Mouse (Mus musculus) heart, adult 2 months (tissue): ENCODE data around the gene BC053393. TPM values are rescaled to one million over a fixed set of nuclear protein-coding genes. Genes with fewer than 3 reads are reported as not detected.
A peak's percentile ranks its signal among the peaks of the same experiment; 100 is the strongest.

Source experiments
- DNase-seq, 2 experiments: peaks; one replicate each; pipeline ENCODE4 v3.0.0; 2021
- H3K27ac ChIP-seq: fragments of 200-600 bp; 2 replicates; pipeline ENCODE4 v1.8.1; 2022
- H3K27me3 ChIP-seq: fragments of 200-500 bp; 2 replicates; pipeline ENCODE4 v1.6.1; 2012; ENCODE audit warnings: mild to moderate bottlenecking, low read length, inconsistent platforms, mixed read lengths; ENCODE audit not compliant: control insufficient read depth, insufficient read depth
- H3K36me3 ChIP-seq: fragments of 200-500 bp; 2 replicates; pipeline ENCODE4 v1.6.1; 2012; ENCODE audit warnings: low read length, inconsistent platforms; ENCODE audit not compliant: control insufficient read depth, insufficient read depth
- H3K4me1 ChIP-seq: fragments of 200-500 bp; 2 replicates; pipeline ENCODE4 v1.6.1; 2011; ENCODE audit warnings: low read length; ENCODE audit not compliant: control insufficient read depth, insufficient read depth
- H3K4me3 ChIP-seq: fragments of 200-600 bp; 2 replicates; pipeline ENCODE4 v1.8.1; 2022
- H3K79me2 ChIP-seq: fragments of 200-500 bp; replicated peaks from 2 replicates; pipeline ENCODE4 v1.6.1; 2012; ENCODE audit warnings: mild to moderate bottlenecking, inconsistent platforms, low read length, moderate library complexity, mixed read lengths; ENCODE audit not compliant: control insufficient read depth, insufficient read depth
- H3K9ac ChIP-seq: fragments of 200-500 bp; 2 replicates; pipeline ENCODE4 v1.6.1; 2012; ENCODE audit warnings: low read depth, mild to moderate bottlenecking, control low read depth, inconsistent platforms, low read length, mixed read lengths
- CTCF ChIP-seq: fragments of 200-600 bp; IDR thresholded peaks from 2 replicates; pipeline ENCODE4 v1.8.1; 2022; ENCODE audit warnings: antibody characterized with exemption, mild to moderate bottlenecking, moderate library complexity
- EP300 ChIP-seq: fragments of 200-500 bp; IDR thresholded peaks from 2 replicates; pipeline ENCODE4 v1.6.1; 2011; ENCODE audit warnings: low read depth, low read length, control low read depth; ENCODE audit not compliant: insufficient read depth
- POLR2A ChIP-seq: fragments of 200-500 bp; IDR thresholded peaks from 2 replicates; pipeline ENCODE4 v1.6.1; 2011; ENCODE audit warnings: mild to moderate bottlenecking, low read depth, low read length, control low read depth; ENCODE audit not compliant: insufficient read depth
- WGBS: fragments of 180-500 bp; shearing (Covaris S2); methylation state at CpG from one replicate; pipeline ENCODE4 v1.1.7; 2018; 5-methylcytosine and 5-hydroxymethylcytosine counted together
- intact Hi-C: fragments of 180-260 bp; cut with DNase I; formaldehyde crosslinking; loops from one replicate; pipeline ENCODE4 v1.15.1; 2025
- polyA plus RNA-seq: library from polyadenylated mRNA; depleted of rRNA; stranded (reverse); fragments of >200 nt; gene quantifications from 2 replicates; pipeline ENCODE4 v1.2.3, GENCODE M21; 2012
- total RNA-seq, 2 experiments: library from RNA; stranded (reverse); gene quantifications; 2 replicates each; pipeline ENCODE4 v1.2.3; 2021

Gene BC053393
- total and polyA plus RNA-seq, 3 experiments: not detected

GRCm38 (mm10) chr11:46549721-46550120 is 21.6 kb upstream of the BC053393 start:
- Histone ChIP-seq H3K36me3 (no peaks in the 10 kb centered on the region), H3K27ac (no peak overlapping the region), H3K9ac (no peak overlapping the region), H3K79me2 (no peaks in the 10 kb centered on the region), H3K27me3 (no peaks in the 10 kb centered on the region), H3K4me3 (no peak overlapping the region), H3K4me1 (no peaks in the 10 kb centered on the region)
- no peak for DNase-seq
- intact Hi-C loops: no loop called here
- TF ChIP-seq EP300 (no peak), CTCF (no peak), POLR2A (no peak)
- WGBS: 82% methylated on average over 4 of the region's 4 CpGs

GRCm38 (mm10) chr11:46552741-46553140 is 18.6 kb upstream of the BC053393 start:
- no peak overlapping the region for H3K9ac ChIP-seq
- no peak overlapping the region for H3K27ac ChIP-seq
- no peaks in the 10 kb centered on the region for H3K36me3 ChIP-seq
- intact Hi-C loops: no loop called here
- no peak for DNase-seq
- WGBS: 92% methylated on average over 3 of the region's 3 CpGs
- no peak for TF ChIP-seq EP300
- TF ChIP-seq POLR2A: no peak
- no peak for TF ChIP-seq CTCF
- no peaks in the 10 kb centered on the region for H3K27me3 ChIP-seq
- no peak overlapping the region for H3K4me3 ChIP-seq
- no peaks in the 10 kb centered on the region for H3K4me1 ChIP-seq
- no peaks in the 10 kb centered on the region for H3K79me2 ChIP-seq

DNA sequence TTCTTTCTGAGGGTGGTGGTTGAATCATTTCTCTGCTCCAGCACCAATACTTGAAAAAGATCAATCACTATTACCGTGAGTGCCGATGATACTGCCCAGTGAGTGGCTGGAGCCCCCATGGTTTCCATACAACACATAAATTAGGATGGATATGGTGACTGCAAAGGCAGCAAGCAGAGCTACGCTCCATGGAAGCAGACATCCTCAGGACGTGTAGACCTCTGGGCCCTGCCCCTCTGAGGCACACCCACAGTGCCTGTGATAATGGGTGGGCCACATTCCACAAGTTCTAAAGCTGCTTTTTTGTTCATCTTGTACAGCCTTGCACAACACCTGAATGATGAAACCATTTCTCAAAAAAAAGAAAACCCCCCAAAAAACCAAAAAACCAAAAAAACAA is 10.2 kb upstream of the BC053393 start:
- TF ChIP-seq EP300 (no peak), POLR2A (no peak), CTCF (no peak)
- 78% methylated on average over 4 of the region's 4 CpGs for WGBS
- no peak overlapping the region for H3K4me3 ChIP-seq
- no peak for DNase-seq
- intact Hi-C loops: no loop called here
- no peaks in the 10 kb centered on the region for H3K79me2 ChIP-seq
- H3K27ac ChIP-seq: no peak overlapping the region
- no peaks in the 10 kb centered on the region for H3K27me3 ChIP-seq
- no peaks in the 10 kb centered on the region for H3K36me3 ChIP-seq
- H3K9ac ChIP-seq: no peak overlapping the region
- H3K4me1 ChIP-seq: no peaks in the 10 kb centered on the region

GRCm38 (mm10) chr11:46564671-46565070 is 6.7 kb upstream of the BC053393 start:
- H3K27me3 ChIP-seq: no peaks in the 10 kb centered on the region
- no peaks in the 10 kb centered on the region for H3K4me1 ChIP-seq
- intact Hi-C loops: no loop called here
- no peak overlapping the region for H3K4me3 ChIP-seq
- DNase-seq: peak; percentile 14 to 18
- H3K79me2 ChIP-seq: no peaks in the 10 kb centered on the region
- H3K9ac ChIP-seq: no peak overlapping the region
- no peak for TF ChIP-seq POLR2A
- TF ChIP-seq CTCF: no peak
- TF ChIP-seq EP300: no peak
- 50% methylated on average over 1 of the region's 1 CpGs for WGBS
- no peak overlapping the region for H3K27ac ChIP-seq
- H3K36me3 ChIP-seq: no peaks in the 10 kb centered on the region

DNA sequence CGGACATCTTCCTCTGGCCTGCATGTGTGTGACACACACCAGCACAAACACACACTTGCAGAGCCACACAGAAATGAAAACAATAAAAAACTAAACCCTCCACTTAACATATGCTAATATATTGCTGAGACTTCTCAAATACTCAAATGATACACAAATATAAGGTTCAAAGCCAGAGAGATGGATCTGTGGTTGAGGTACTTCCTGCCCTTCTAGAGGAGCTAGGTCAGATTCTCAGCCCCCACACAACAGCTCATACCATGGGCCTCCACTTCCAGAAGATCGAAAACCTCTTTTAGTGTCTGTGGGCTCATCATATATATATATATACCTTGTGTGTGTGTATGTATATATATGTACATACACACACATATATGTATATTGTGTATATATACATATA is 5.4 kb upstream of the BC053393 start:
- H3K9ac ChIP-seq: no peak overlapping the region
- H3K79me2 ChIP-seq: no peaks in the 10 kb centered on the region
- DNase-seq: no peak
- no peak overlapping the region for H3K27ac ChIP-seq
- intact Hi-C loops: no loop called here
- no peak for TF ChIP-seq EP300
- no peak for TF ChIP-seq POLR2A
- TF ChIP-seq CTCF: no peak
- no peaks in the 10 kb centered on the region for H3K36me3 ChIP-seq
- WGBS: 87% methylated on average over 2 of the region's 2 CpGs
- H3K4me1 ChIP-seq: no peaks in the 10 kb centered on the region
- H3K27me3 ChIP-seq: no peaks in the 10 kb centered on the region
- H3K4me3 ChIP-seq: no peak overlapping the region

- intact Hi-C loops: no loop called here
- H3K9ac ChIP-seq: no peak overlapping the region
- H3K4me1 ChIP-seq: no peaks in the 10 kb centered on the region
- TF ChIP-seq POLR2A: no peak
- no peak for TF ChIP-seq CTCF
- TF ChIP-seq EP300: no peak
- H3K4me3 ChIP-seq: no peak overlapping the region
- no peak overlapping the region for H3K27ac ChIP-seq
- H3K27me3 ChIP-seq: no peaks in the 10 kb centered on the region
- no peaks in the 10 kb centered on the region for H3K36me3 ChIP-seq
- H3K79me2 ChIP-seq: no peaks in the 10 kb centered on the region
- DNase-seq: no peak
- WGBS: 86% methylated on average over 1 of the region's 1 CpGs
Observed at GRCm38 (mm10) chr11:46569107-46569506, 2.2 kb upstream of the BC053393 start.

DNA sequence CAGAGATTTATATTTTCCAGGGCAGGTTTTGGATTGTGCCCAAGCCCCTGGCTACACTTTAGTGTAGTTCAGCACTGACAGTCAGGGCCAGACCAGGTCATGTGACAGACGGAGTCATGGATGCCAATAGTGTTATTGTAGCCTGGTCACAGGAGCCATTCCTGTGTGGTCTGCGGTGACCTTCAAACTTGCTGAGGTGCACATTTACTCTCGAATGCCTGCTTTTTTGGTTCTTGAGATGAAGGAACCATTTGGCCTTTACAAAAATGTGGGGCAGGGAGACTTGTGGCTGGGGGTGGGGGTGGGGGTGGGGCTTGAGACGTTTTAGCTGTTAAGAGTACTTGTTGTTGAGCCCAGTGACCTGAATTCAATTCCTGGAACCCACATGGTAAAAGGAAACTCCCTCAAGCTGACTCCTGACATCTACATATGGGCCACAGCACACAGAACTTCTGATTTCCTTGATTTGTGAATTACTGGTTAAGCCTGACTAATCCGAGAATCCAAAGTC is 7.5 kb downstream of the BC053393 start:
- Histone ChIP-seq H3K79me2 (no peaks in the 10 kb centered on the region), H3K4me3 (no peak overlapping the region), H3K36me3 (no peaks in the 10 kb centered on the region), H3K27ac (no peak overlapping the region), H3K27me3 (no peaks in the 10 kb centered on the region), H3K4me1 (no peaks in the 10 kb centered on the region), H3K9ac (no peak overlapping the region)
- TF ChIP-seq POLR2A (no peak), CTCF (no peak), EP300 (no peak)
- WGBS: 51% methylated on average over 5 of the region's 5 CpGs
- intact Hi-C loops: no loop called here
- no peak for DNase-seq
